In the genomic region with DNA sequence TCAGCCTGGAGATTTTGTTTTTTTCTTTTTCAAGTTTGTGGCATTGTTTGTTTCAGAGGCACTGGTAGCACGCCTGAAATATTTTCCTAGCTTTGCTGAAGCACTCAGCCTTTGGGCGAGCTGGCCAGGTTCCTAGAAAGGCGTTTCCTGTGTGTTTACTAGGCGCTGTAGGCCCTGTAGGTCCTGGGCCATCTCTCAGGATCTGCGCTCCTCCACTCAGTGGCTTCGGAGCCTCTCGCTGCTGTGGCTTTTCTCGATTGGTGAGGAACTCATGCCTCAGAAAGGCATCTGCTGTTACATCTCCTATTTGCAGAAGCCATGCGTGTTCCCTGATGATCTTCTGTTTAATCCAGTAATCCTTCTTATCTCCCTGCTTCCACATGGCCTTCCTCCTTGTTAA, we compare ENCODE assay signal across 9 mouse cellular contexts.
A peak's percentile ranks its signal among the peaks of the same experiment; 100 is the strongest.
DNase-seq lines count a peak whose midpoint lies in the region; ATAC-seq and TF ChIP-seq lines count a peak whose summit lies in the region.
"Had no signal": no experiment of that assay in that cellular context is flagged by ENCODE, and none has a peak within 500 bp of the region (broad histone marks: within the 10 kb centered on the region; RNA-seq: fewer than 3 reads in every experiment).

No protein-coding gene starts in this region.

- no peaks in the 10 kb centered on the region for H3K9me3 ChIP-seq in lung, postnatal 0 days (ENCODE audit: low read length)

- intact Hi-C loops in heart, postnatal 25 days (cut with DNase I) = no loop called here
- intact Hi-C loops in gastrocnemius, postnatal 14 days (cut with DNase I; ENCODE audit: low total_unique reads) = no loop called here

- H3K36me3 ChIP-seq in lung, postnatal 0 days (ENCODE audit: insufficient read depth, low read length) = no peaks in the 10 kb centered on the region
- no peaks in the 10 kb centered on the region for H3K36me3 ChIP-seq in thymus, adult 2 months (ENCODE audit: control insufficient read depth, insufficient read depth, low read length)
- H3K36me3 ChIP-seq: G1E had no signal

- no peak for TF ChIP-seq POLR2A in thymus, adult 2 months (IDR thresholded peaks at IDR 0.05; ENCODE audit: control insufficient read depth, extremely low read depth, insufficient read depth, low read length, poor library complexity)

- no peak for TF ChIP-seq CTCF in lung, postnatal 0 days (IDR thresholded peaks at IDR 0.05)
- TF ChIP-seq CTCF in thymus, adult 2 months (IDR thresholded peaks at IDR 0.05; ENCODE audit: borderline replicate concordance, control insufficient read depth, extremely low read depth, insufficient read depth, low read length, poor library complexity) = no peak

- H3K9ac ChIP-seq in lung, postnatal 0 days (replicated peaks; ENCODE audit: low read depth) = no peak overlapping the region

- TF ChIP-seq EP300 in lung, postnatal 0 days (IDR thresholded peaks at IDR 0.05) = no peak

- no peak overlapping the region for H3K27ac ChIP-seq in lung, postnatal 0 days (ENCODE audit: low read length)
- no peak overlapping the region for H3K27ac ChIP-seq in thymus, adult 2 months (ENCODE audit: control insufficient read depth, insufficient read depth, low read length)

- H3K4me2 ChIP-seq in lung, postnatal 0 days (replicated peaks; ENCODE audit: low read depth, low read length) = no peak overlapping the region

- peak; percentile 39 for DNase-seq in heart, adult 8-10 months (ENCODE audit: low spot score)
- no peak for DNase-seq in heart, postnatal 25 days (ENCODE audit: low spot score)
- peak; percentile 8 for DNase-seq in Muller cell, postnatal 12 days (ENCODE audit: inconsistent ontology term)
- peak; percentile 72 for DNase-seq in gastrocnemius, postnatal 14 days
- peak; percentile 32 for DNase-seq in lung, postnatal 0 days (ENCODE audit: low spot score)
- DNase-seq in spleen, adult 12 weeks (ENCODE audit: low spot score) = no peak
- no peak for DNase-seq in right cerebral cortex, postnatal 14 days
- DNase-seq in thymus, adult 2 months = no peak

- ATAC-seq in lung, postnatal 0 days = no peak

- H3K4me3 ChIP-seq in lung, postnatal 0 days (ENCODE audit: low read depth, low read length) = no peak overlapping the region
- no peak overlapping the region for H3K4me3 ChIP-seq in thymus, adult 2 months (ENCODE audit: control insufficient read depth, insufficient read depth, low read length)

- no peaks in the 10 kb centered on the region for H3K27me3 ChIP-seq in lung, postnatal 0 days (replicated peaks; ENCODE audit: insufficient read depth, low read length)
- no peaks in the 10 kb centered on the region for H3K27me3 ChIP-seq in thymus, adult 2 months (ENCODE audit: control insufficient read depth, insufficient read depth, low read length)

- no peaks in the 10 kb centered on the region for H3K4me1 ChIP-seq in lung, postnatal 0 days (ENCODE audit: insufficient read depth, low read depth, low read length)
- H3K4me1 ChIP-seq in thymus, adult 2 months (replicated peaks; ENCODE audit: control insufficient read depth, insufficient read depth, low read length) = no peaks in the 10 kb centered on the region; the same call in 1 of the 2 replicates

- 35% methylated on average over 9 of the region's 9 CpGs for WGBS in lung, postnatal 0 days
- WGBS in thymus, adult 2 months = 79% methylated on average over 9 of the region's 9 CpGs

Comparison
In these comparisons a context has a peak if more than half of its experiments do, and no peak if none do; other contexts are left out.
1. DNase-seq: peak in heart, adult 8-10 months (single experiment), Muller cell, postnatal 12 days (single experiment), gastrocnemius, postnatal 14 days (single experiment) and lung, postnatal 0 days (single experiment); none in heart, postnatal 25 days (single experiment), spleen, adult 12 weeks (single experiment), right cerebral cortex, postnatal 14 days (single experiment) and thymus, adult 2 months (single experiment).